Mouse (Mus musculus) C2C12 (cell line): Measurements from ENCODE around the gene Strc.

Experiments
- CTCF ChIP-seq: IDR thresholded peaks from one replicate; pipeline ENCODE4 v1.5.1; 2011; ENCODE audit not compliant: control insufficient read depth, insufficient read depth, insufficient read length
- MAX ChIP-seq: IDR thresholded peaks from one replicate; pipeline ENCODE4 v1.6.1; 2011; ENCODE audit warnings: mild to moderate bottlenecking, control low read depth
- USF1 ChIP-seq: IDR thresholded peaks from one replicate; pipeline ENCODE4 v1.6.1; 2011; ENCODE audit warnings: low read depth, mild to moderate bottlenecking, control low read depth, moderate library complexity

DNA sequence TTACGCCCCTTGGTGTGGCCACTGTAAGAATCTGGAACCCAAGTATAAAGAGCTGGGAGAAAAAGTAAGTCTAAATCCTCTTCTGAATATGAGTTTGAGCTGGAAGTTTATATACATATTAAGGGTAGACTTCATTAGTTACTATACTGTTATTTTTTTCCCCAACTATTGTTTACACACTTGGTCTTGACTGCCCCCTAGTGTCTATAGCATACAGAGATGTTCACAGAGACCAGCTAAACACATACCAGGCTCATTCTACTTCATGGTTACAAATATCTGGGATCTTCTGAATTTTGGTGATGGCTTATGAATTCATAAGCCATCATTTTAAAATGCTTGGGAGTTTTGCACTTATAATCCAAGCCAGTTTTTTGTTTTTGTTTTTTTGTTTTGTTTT is 47.9 kb upstream of the Strc start:
- TF ChIP-seq CTCF, result no peak
- no peak for TF ChIP-seq MAX
- TF ChIP-seq USF1, result no peak
